Mouse (Mus musculus) forebrain, embryonic 14.5 days (tissue): ENCODE data around the gene Fam133b. TPM values are rescaled to one million over a fixed set of nuclear protein-coding genes. Genes with fewer than 3 reads are reported as not detected.
A peak's percentile ranks its signal among the peaks of the same experiment; 100 is the strongest.
"Not testable (repeated sequence)": the region's sequence is repeated elsewhere in the genome, so short reads cannot be mapped to it uniquely, and the experiment has no call there.

ENCODE experiments used
- ATAC-seq: fragments of 200-750 bp; cut with Nextera tagmentation; 2 replicates; pipeline ENCODE4 v1.8.0; 2017; ENCODE audit warnings: mild to moderate bottlenecking, moderate library complexity
- DNase-seq: peaks from one replicate; pipeline ENCODE4 v3.0.0-alpha.2; 2015; ENCODE audit warnings: low spot score
- H3K27ac ChIP-seq: fragments of 300-500 bp; sonication (generic); 2 replicates; pipeline ENCODE4 v1.5.1; 2014; ENCODE audit warnings: low read depth, mild to moderate bottlenecking, control low read depth, low read length, moderate library complexity
- H3K27me3 ChIP-seq: fragments of 300-500 bp; sonication (generic); replicated peaks from 2 replicates; pipeline ENCODE4 v1.6.1; 2014; ENCODE audit warnings: low read length, control low read depth, mixed read lengths; ENCODE audit not compliant: control insufficient read depth, insufficient read depth
- H3K36me3 ChIP-seq: fragments of 300-500 bp; sonication (generic); 2 replicates; pipeline ENCODE4 v1.6.1; 2014; ENCODE audit warnings: low read length, control low read depth; ENCODE audit not compliant: control insufficient read depth, insufficient read depth
- H3K4me1 ChIP-seq: fragments of 300-500 bp; sonication (generic); 2 replicates; pipeline ENCODE4 v1.6.1; 2014; ENCODE audit warnings: antibody characterized with exemption, low read length, control low read depth; ENCODE audit not compliant: control insufficient read depth, insufficient read depth
- H3K4me2 ChIP-seq: fragments of 300-500 bp; sonication (generic); 2 replicates; pipeline ENCODE4 v1.6.1; 2014; ENCODE audit warnings: mild to moderate bottlenecking, control low read depth, low read length
- H3K4me3 ChIP-seq: fragments of 300-500 bp; sonication (generic); 2 replicates; pipeline ENCODE4 v1.5.1; 2014; ENCODE audit warnings: low read depth, low read length, control low read depth
- H3K9ac ChIP-seq: fragments of 300-500 bp; sonication (generic); 2 replicates; pipeline ENCODE4 v1.6.1; 2014; ENCODE audit warnings: mild to moderate bottlenecking, low read length, control low read depth, moderate library complexity
- H3K9me3 ChIP-seq: fragments of 300-500 bp; sonication (generic); replicated peaks from 2 replicates; pipeline ENCODE4 v1.6.1; 2016; ENCODE audit warnings: low read length, control low read depth, mixed read lengths; ENCODE audit not compliant: control insufficient read depth
- WGBS: fragments of 180-500 bp; shearing (Covaris S2); extraction: QIAGEN DNeasy Blood & Tissue Kit; methylation state at CpG from one replicate; pipeline ENCODE4 v1.1.7; 2014; 5-methylcytosine and 5-hydroxymethylcytosine counted together
- polyA plus RNA-seq: library from polyadenylated mRNA; unstranded; fragments of >200 nt; fragmentation: Nextera tagmentation; extraction: Ambion mirVana; gene quantifications from 2 replicates; pipeline ENCODE4 v1.2.1, GENCODE M21; 2014

Gene Fam133b
- polyA plus RNA-seq, 1 experiment from 2014 or later: 26.9 TPM

DNA sequence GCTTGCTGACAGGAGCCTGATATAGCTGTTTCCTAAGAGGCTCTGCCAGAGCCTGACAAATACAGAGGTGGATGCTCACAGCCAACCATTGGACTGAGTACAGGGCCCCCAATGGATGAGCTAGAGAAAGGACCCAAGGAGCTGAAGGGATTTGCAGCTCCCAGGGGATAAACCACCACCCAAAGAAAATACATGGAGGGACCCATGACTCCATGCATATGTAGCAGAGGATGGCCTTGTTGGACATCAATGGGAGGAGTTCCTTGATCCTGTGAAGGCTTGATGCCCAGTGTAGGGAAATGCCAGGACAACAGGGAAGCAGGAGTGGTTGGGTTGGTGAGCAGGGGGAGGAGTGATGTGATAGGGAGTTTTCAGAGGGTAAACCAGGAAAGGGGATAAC, 11.6 kb upstream of the Fam133b start:
- H3K4me3 ChIP-seq: not testable (repeated sequence)

DNA sequence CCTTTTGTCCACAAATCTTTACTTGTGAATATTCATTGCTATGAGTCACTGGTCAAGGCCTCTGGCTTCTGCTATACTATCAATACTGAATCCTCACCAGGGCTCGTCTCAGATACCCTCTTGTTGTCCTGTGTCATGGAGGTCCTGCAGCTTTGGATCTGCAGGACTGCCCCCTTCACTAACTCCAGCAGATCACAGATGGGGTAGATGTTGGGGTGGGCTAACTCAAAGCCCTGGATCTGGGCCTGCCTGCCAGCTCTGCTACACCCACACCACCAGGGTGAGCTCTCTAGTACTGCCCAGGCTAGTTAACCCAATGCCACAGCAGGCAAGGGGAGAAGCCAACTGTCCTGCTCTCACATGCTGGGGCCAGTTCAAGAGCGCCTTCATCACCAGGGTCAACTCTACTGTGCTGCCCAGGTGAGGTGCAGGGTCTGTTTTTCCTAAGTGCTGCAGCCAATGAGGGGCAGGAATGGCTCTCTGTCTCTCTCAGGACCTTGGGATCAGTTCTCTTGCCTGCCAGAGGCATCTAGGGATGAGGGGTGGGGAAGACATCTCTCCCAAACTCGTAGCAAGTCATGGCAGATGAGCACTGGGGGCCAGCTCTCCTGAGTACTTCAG, 6.9 kb upstream of the Fam133b start:
- no peak for ATAC-seq
- H3K9me3 ChIP-seq: no peaks in the 10 kb centered on the region
- no peak overlapping the region for H3K4me2 ChIP-seq
- 57% methylated on average over 3 of the region's 3 CpGs for WGBS
- DNase-seq: no peak
- no peak overlapping the region for H3K9ac ChIP-seq
- no peaks in the 10 kb centered on the region for H3K36me3 ChIP-seq
- no peak overlapping the region for H3K4me3 ChIP-seq
- no peaks in the 10 kb centered on the region for H3K27me3 ChIP-seq
- H3K4me1 ChIP-seq: no peaks in the 10 kb centered on the region
- H3K27ac ChIP-seq: no peak overlapping the region

More for the DNA sequence above, 11.6 kb upstream of the Fam133b start:
- H3K9ac ChIP-seq, H3K4me2 ChIP-seq, DNase-seq, H3K27me3 ChIP-seq, H3K27ac ChIP-seq, H3K9me3 ChIP-seq, ATAC-seq, H3K36me3 ChIP-seq, H3K4me1 ChIP-seq: not testable (repeated sequence)

DNA sequence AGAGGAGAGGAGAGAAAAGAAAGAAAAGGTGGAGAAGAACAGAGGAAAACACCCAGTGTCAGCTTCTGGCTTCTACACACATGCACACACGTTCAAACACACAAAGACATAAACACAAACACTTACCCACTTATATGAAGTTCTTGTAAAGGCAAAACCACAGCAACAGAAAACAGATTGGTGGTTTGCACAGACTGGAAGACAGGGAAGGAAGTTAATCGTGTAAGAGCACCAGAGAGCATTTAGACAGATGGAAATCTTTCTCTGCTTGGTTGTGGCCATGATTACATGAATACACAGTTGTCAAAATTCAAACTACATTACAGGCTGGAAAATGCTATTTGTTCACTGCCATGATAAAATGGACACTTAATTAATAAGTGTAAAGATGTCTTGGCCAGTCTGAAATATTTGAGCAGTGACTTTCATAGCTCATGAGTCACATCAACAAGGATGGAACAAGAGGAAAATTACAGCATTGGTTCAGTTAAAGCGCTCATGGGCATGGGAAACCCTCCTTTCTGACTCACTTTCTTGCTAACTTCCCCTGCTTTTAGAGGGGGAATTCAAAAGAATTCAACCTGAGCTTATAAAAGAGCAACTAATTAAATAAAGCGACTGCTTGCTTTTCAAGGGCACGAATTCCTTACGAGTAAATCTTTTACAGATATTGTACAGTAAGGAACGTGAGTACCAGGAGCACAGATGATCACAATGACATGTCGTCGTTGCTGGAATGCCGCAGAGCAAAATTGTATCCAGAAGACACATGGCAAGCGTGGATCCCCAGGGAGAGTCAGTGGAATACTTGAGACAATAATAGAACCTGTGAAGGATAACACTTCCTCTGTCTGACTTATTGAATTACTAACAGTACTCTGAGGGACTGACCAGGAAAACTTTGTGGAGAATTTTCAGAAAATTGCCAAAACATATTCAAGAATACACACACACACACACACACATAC, 4.8 kb upstream of the Fam133b start:
- no peak overlapping the region for H3K27ac ChIP-seq
- H3K27me3 ChIP-seq: no peaks in the 10 kb centered on the region
- WGBS: 70% methylated on average over 11 of the region's 11 CpGs
- no peak for ATAC-seq
- H3K4me1 ChIP-seq: no peaks in the 10 kb centered on the region
- no peaks in the 10 kb centered on the region for H3K9me3 ChIP-seq
- H3K4me2 ChIP-seq: no peak overlapping the region
- no peak overlapping the region for H3K4me3 ChIP-seq
- no peak for DNase-seq
- H3K9ac ChIP-seq: no peak overlapping the region
- no peaks in the 10 kb centered on the region for H3K36me3 ChIP-seq

DNA sequence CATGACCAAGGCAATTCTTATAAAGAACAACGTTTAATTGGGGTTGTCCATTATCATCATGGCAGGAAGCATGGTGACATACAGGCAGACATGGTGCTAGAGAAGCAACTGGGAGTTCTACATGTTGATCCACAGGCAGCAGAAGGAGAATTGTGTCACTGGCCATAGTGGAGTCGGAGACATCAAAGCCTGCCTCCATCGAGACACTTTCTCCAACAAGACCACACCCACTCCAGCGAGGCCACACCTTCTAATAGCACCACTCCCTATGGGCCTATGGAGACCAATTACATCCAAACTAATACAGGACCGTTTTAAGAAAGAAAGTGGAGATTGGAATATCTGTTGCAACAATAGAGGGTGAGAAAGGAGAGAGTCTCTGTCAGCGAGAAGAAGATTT, 1.8 kb upstream of the Fam133b start:
- H3K27ac ChIP-seq: no peak overlapping the region

DNA sequence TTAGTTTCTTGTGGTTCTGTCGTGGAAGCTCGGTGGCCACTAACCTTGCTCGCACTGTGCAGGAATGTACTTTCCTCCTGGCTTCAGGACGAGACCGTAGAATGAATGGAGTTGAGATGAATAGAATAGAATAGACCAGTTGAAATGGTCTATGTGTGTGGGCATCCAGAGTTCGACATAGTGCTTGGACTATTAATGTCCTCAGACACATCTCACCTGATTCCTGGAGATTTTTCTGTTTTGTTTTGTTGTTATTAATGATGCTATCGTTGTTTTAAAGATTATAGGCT, 792 bp downstream of the Fam133b start:
- peak overlapping the region; percentile 89 for H3K9ac ChIP-seq
- peaks cover 2% of the 10 kb centered on the region for H3K36me3 ChIP-seq
- H3K4me3 ChIP-seq: peak overlapping the region; percentile 92
- peak overlapping the region; percentile 51 for H3K4me2 ChIP-seq
- no peak for DNase-seq
- ATAC-seq: peak; percentile 24; the same call in 1 of the 2 replicates
- H3K9me3 ChIP-seq: no peaks in the 10 kb centered on the region
- no peak overlapping the region for H3K27ac ChIP-seq
- H3K27me3 ChIP-seq: no peaks in the 10 kb centered on the region
- H3K4me1 ChIP-seq: peaks cover 8% of the 10 kb centered on the region
- WGBS: 10% methylated on average over 7 of the region's 7 CpGs

More for the DNA sequence above, 1.8 kb upstream of the Fam133b start:
- DNase-seq (no peak), ATAC-seq (no peak)
- no peaks in the 10 kb centered on the region; the same call in 1 of the 2 replicates for H3K36me3 ChIP-seq
- H3K4me1 ChIP-seq: peaks cover 8% of the 10 kb centered on the region
- H3K4me3 ChIP-seq: no peak overlapping the region
- H3K4me2 ChIP-seq: no peak overlapping the region
- no peaks in the 10 kb centered on the region for H3K9me3 ChIP-seq
- H3K27me3 ChIP-seq: no peaks in the 10 kb centered on the region
- WGBS: 82% methylated on average over 6 of the region's 6 CpGs
- no peak overlapping the region for H3K9ac ChIP-seq

DNA sequence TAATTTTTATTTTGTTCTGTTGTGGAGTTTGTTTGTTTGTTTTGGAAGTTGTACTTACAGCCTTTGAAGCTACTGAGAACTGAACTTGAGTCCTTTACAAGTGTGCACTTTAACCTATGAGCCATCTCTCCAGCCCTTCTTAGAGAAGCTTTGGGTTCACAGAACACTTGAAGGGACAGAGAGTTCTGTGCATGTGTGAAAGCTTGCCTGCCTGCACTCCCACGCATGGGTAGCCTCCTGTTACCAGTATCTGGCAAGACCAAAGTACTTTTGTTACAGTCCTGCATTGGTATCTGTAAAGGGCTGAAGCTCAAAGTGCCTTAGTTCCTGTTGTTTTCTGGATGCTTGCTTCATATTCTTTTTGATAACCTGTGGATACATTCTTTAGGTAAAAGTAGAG, 2.6 kb downstream of the Fam133b start:
- 84% methylated on average over 1 of the region's 1 CpGs for WGBS
- Histone ChIP-seq H3K4me2 (no peak overlapping the region), H3K4me3 (no peak overlapping the region), H3K27me3 (no peaks in the 10 kb centered on the region), H3K4me1 (peaks cover 8% of the 10 kb centered on the region), H3K36me3 (peaks cover 2% of the 10 kb centered on the region), H3K9me3 (no peaks in the 10 kb centered on the region), H3K9ac (no peak overlapping the region), H3K27ac (no peak overlapping the region)
- DNase-seq: no peak
- no peak for ATAC-seq

DNA sequence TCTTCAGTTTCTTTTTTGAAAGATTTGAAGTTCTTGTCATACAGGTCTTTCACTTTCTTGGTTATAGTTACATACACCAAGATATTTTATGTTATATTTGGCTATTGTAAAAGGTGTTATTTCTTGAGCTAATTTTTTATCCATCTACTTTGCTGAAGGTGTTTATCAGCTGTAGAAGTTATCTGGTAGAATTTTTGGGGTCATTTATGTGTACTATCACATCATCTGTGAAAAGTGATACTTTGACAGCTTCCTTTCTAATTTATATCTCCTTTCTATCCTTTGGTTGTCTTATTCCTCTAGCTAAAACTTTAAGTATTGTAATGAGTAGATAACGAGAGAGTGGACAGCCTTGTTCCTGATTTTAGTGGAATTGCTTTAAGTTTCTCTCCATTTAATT, 7.8 kb downstream of the Fam133b start:
- no peak for ATAC-seq
- H3K4me1 ChIP-seq: no peaks in the 10 kb centered on the region
- no peak overlapping the region for H3K9ac ChIP-seq
- H3K27ac ChIP-seq: no peak overlapping the region
- no peak overlapping the region for H3K4me3 ChIP-seq
- no peak overlapping the region for H3K4me2 ChIP-seq
- no peak for DNase-seq
- H3K9me3 ChIP-seq: no peaks in the 10 kb centered on the region
- H3K36me3 ChIP-seq: peaks cover 20% of the 10 kb centered on the region
- 88% methylated on average over 1 of the region's 1 CpGs for WGBS
- no peaks in the 10 kb centered on the region for H3K27me3 ChIP-seq

DNA sequence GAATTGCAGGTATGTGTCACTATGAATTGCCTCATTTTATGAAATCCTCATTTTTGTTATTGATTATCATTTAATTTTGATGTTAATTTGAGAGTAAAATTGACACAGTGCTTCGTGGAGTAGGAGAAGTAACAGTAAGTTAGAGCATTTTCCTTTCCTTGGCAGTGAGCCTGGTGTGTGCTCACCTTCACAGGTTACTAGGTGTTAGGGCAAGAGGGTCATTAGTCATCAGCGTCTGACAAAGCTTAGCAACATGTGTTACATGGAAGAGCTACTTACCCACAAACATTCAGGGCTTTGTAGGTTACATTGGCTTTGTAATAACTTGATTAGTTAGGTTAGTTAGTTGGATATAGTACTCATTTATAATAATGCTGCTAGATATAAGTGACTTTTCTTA, 10.6 kb downstream of the Fam133b start:
- WGBS: 89% methylated on average over 2 of the region's 2 CpGs
- no peaks in the 10 kb centered on the region for H3K27me3 ChIP-seq
- no peak overlapping the region for H3K27ac ChIP-seq
- H3K4me3 ChIP-seq: no peak overlapping the region
- DNase-seq: no peak
- H3K4me2 ChIP-seq: no peak overlapping the region
- peaks cover 37% of the 10 kb centered on the region for H3K36me3 ChIP-seq
- no peaks in the 10 kb centered on the region for H3K9me3 ChIP-seq
- no peak overlapping the region for H3K9ac ChIP-seq
- no peaks in the 10 kb centered on the region for H3K4me1 ChIP-seq
- no peak for ATAC-seq

DNA sequence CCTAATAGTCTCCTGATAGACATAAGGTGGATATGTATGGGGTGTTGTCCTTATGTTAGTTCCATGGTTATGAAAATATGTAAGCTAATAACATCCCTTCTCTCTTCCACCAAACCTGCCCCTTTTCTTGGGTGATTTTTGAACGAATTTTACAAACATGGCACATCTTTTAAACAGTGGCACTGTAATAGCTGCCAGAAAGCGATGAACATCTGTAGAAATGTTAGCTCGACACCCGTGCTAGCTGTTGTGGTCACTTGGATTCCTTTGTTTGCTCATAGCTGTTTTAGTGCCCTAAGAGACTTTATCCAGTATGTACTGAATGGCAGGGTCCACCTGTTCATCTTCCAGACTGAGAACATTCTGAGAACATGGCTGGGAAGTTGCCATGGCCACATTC, 27.6 kb downstream of the Fam133b start, which contains the start of gene 1700109H08Rik:
1700109H08Rik (plus strand) TSS at position 301 of the 400 bp plus-strand sequence.
- Histone ChIP-seq H3K36me3 (peaks cover 84% of the 10 kb centered on the region), H3K27ac (no peak within 1 kb of the TSS), H3K9me3 (no peaks in the 10 kb centered on the region), H3K4me1 (no peaks in the 10 kb centered on the region), H3K4me3 (no peak within 1 kb of the TSS), H3K27me3 (no peaks in the 10 kb centered on the region), H3K9ac (no peak within 1 kb of the TSS), H3K4me2 (no peak within 1 kb of the TSS)
- ATAC-seq (no peak), DNase-seq (no peak)
- 91% methylated on average over 4 of the region's 4 CpGs for WGBS
